Mouse (Mus musculus): ENCODE data around the gene Phactr2. TPM values are rescaled to one million over a fixed set of nuclear protein-coding genes. Genes with fewer than 3 reads are reported as not detected.
A peak's percentile ranks its signal among the peaks of the same experiment; 100 is the strongest.

Gene Phactr2
- polyA plus RNA-seq, 1 experiment from 2014 or later, result 55.5 TPM

DNA sequence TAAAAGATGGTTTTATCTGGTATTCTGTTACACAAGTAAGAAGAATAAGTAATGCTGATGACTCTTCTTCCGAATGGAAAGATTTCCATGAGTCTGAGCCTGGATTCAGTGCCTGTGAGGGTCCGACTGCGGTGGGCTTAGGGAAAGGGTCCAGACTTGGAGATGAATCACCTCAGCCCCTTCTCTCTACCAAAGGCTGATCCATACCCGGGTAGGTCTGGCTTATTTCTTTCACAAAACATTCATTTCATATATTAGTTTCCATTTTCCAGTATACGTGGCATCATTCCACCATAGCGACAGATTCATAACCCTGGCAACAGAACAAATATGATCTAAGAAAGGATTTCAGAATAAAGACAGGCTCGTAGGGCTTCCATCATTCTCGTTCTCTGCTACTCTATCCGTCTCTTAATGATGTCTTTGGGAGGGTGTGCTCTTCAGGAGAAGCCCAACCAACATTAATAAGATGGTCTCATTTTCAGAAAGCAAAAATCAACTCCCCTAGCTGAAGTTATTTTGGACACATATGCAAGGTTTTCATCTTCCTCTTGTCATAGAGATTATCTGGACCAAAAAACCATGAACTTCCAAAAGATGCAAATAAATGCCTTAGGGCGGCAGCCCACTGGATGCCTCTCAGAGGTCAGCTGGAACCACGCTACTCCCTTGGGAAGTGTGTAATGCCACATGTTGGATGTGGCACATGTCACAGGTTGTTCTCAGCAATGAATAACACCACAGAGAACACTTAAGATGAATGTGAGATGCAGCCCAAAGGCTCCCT, 110.5 kb downstream of the Phactr2 start:
- no peak overlapping the region for H3K4me2 ChIP-seq (ENCODE audit: low read depth, low read length)
- peaks cover 7% of the 10 kb centered on the region for H3K4me1 ChIP-seq (ENCODE audit: control insufficient read depth, insufficient read depth, low read length)
- no peak for ATAC-seq (replicated peaks; ENCODE audit: extremely low read depth, insufficient read depth, low FRiP score)
- H3K36me3 ChIP-seq (ENCODE audit: control insufficient read depth, insufficient read depth), result no peaks in the 10 kb centered on the region
- 72% methylated on average over 11 of the region's 11 CpGs for WGBS
- H3K27me3 ChIP-seq (ENCODE audit: control insufficient read depth, insufficient read depth, low read length), result no peaks in the 10 kb centered on the region
- 0 out of 2 replicates have a peak, but pooled peaks cover 2% of the 10 kb centered on the region for H3K9me3 ChIP-seq (replicated peaks; ENCODE audit: control insufficient read depth, low read length)
- H3K4me3 ChIP-seq (ENCODE audit: low read length), result no peak overlapping the region
- H3K9ac ChIP-seq (ENCODE audit: low read length), result no peak overlapping the region
- H3K27ac ChIP-seq (ENCODE audit: low read length), result peak overlapping the region; percentile 49

- H3K27me3 ChIP-seq (ENCODE audit: control insufficient read depth, insufficient read depth, low read length), result no peaks in the 10 kb centered on the region
Measured at GRCm38 (mm10) chr10:13360913-13361312, 113.3 kb downstream of the Phactr2 start.

DNA sequence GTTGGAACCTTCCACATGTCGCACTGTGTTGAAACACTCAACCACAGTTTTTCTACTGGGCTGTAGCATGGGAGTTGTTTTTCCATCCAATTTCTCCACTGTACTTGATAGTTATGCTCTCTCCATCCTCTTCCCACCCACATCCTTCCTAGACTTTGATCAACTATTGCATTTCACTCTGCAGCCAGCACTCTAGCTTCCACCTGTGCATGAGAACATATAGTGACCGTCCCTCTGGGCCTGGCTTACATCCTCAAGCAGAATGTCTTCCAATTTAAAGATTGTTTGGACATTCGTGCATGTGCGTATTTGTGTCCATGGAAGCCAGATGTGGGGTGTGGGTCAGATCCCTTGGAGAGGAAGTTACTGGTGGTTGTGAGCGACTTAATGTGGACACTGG, 114.4 kb downstream of the Phactr2 start:
- no peak for ATAC-seq (replicated peaks; ENCODE audit: extremely low read depth, insufficient read depth, low FRiP score)
- H3K9ac ChIP-seq (ENCODE audit: low read length), result no peak overlapping the region
- H3K4me2 ChIP-seq (ENCODE audit: low read depth, low read length), result no peak overlapping the region
- no peaks in the 10 kb centered on the region for H3K27me3 ChIP-seq (ENCODE audit: control insufficient read depth, insufficient read depth, low read length)
- peak overlapping the region; percentile 74 for H3K27ac ChIP-seq (ENCODE audit: low read length)
- no peaks in the 10 kb centered on the region for H3K9me3 ChIP-seq (replicated peaks; ENCODE audit: control insufficient read depth, low read length)
- 85% methylated on average over 5 of the region's 5 CpGs for WGBS
- H3K4me3 ChIP-seq (ENCODE audit: low read length), result no peak overlapping the region
- H3K36me3 ChIP-seq (ENCODE audit: control insufficient read depth, insufficient read depth), result no peaks in the 10 kb centered on the region
- peaks cover 16% of the 10 kb centered on the region for H3K4me1 ChIP-seq (ENCODE audit: control insufficient read depth, insufficient read depth, low read length)

More at GRCm38 (mm10) chr10:13360913-13361312, 113.3 kb downstream of the Phactr2 start:
- Histone ChIP-seq H3K4me2 (ENCODE audit: low read depth, low read length) (no peak overlapping the region), H3K4me3 (ENCODE audit: low read length) (no peak overlapping the region), H3K9ac (ENCODE audit: low read length) (no peak overlapping the region), H3K4me1 (ENCODE audit: control insufficient read depth, insufficient read depth, low read length) (peaks cover 14% of the 10 kb centered on the region), H3K27ac (ENCODE audit: low read length) (no peak overlapping the region), H3K36me3 (ENCODE audit: control insufficient read depth, insufficient read depth) (no peaks in the 10 kb centered on the region), H3K9me3 (replicated peaks; ENCODE audit: control insufficient read depth, low read length) (0 out of 2 replicates have a peak, but pooled peaks cover 2% of the 10 kb centered on the region)
- no peak for ATAC-seq (replicated peaks; ENCODE audit: extremely low read depth, insufficient read depth, low FRiP score)

DNA sequence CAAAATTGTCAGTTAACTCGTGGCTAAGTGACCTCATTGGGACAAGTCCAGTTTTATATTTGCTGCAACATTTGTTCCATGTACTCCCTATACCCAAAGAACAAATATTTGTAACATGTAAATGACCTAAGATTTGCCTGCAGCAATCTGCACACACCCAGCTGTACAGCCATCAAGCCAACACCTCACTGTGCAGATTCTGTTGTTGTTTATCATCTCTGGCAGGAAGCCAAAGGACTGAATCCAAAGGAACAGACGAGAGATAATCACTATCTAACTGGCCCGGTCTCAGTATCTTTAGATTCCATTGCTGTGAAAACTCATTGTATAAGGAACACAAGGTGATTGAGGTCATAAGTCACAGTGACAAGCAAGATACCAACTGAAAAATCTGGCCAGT, 115.5 kb downstream of the Phactr2 start:
- Histone ChIP-seq H3K9me3 (replicated peaks; ENCODE audit: control insufficient read depth, low read length) (no peaks in the 10 kb centered on the region), H3K9ac (ENCODE audit: low read length) (no peak overlapping the region), H3K36me3 (ENCODE audit: control insufficient read depth, insufficient read depth) (no peaks in the 10 kb centered on the region), H3K4me3 (ENCODE audit: low read length) (no peak overlapping the region), H3K27me3 (ENCODE audit: control insufficient read depth, insufficient read depth, low read length) (no peaks in the 10 kb centered on the region), H3K4me2 (ENCODE audit: low read depth, low read length) (peak overlapping the region; percentile 9; the same call in 1 of the 2 replicates), H3K27ac (ENCODE audit: low read length) (peak overlapping the region; percentile 75), H3K4me1 (ENCODE audit: control insufficient read depth, insufficient read depth, low read length) (peaks cover 12% of the 10 kb centered on the region)
- peak; percentile 80 for ATAC-seq (replicated peaks; ENCODE audit: extremely low read depth, insufficient read depth, low FRiP score)
- 6% methylated on average over 3 of the region's 3 CpGs for WGBS

GRCm38 (mm10) chr10:13346609-13347290, 127.5 kb downstream of the Phactr2 start:
- H3K9ac ChIP-seq (ENCODE audit: low read length), result no peak overlapping the region
- H3K4me3 ChIP-seq (ENCODE audit: low read length), result no peak overlapping the region
- H3K4me2 ChIP-seq (ENCODE audit: low read depth, low read length), result no peak overlapping the region
- H3K27me3 ChIP-seq (ENCODE audit: control insufficient read depth, insufficient read depth, low read length), result no peaks in the 10 kb centered on the region
- ATAC-seq (replicated peaks; ENCODE audit: extremely low read depth, insufficient read depth, low FRiP score), result no peak
- no peaks in the 10 kb centered on the region for H3K36me3 ChIP-seq (ENCODE audit: control insufficient read depth, insufficient read depth)
- H3K9me3 ChIP-seq (replicated peaks; ENCODE audit: control insufficient read depth, low read length), result no peaks in the 10 kb centered on the region
- no peak overlapping the region for H3K27ac ChIP-seq (ENCODE audit: low read length)
- 63% methylated on average over 5 of the region's 5 CpGs for WGBS
- peaks cover 2% of the 10 kb centered on the region; the same call in 1 of the 2 replicates for H3K4me1 ChIP-seq (ENCODE audit: control insufficient read depth, insufficient read depth, low read length)

DNA sequence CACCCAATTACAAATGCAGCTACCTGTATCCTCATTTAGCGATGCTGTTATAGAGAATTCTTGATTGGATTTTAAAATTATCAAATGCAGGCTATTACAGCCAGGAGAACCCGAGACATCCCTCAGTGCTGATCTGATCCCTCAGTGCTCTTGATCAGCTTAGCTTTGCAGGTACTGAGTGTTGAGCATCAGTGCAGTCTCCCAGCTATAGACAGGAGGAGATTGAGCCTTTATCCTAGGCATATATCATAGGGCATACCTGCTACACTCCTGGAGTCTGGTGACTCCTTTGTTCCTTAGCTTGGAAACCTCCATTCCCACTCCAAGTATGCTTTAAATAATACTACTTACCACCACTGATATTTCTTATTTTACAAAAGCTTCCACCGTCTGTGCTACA, 133.6 kb downstream of the Phactr2 start:
- no peaks in the 10 kb centered on the region for H3K36me3 ChIP-seq (ENCODE audit: control insufficient read depth, insufficient read depth)
- no peaks in the 10 kb centered on the region for H3K9me3 ChIP-seq (replicated peaks; ENCODE audit: control insufficient read depth, low read length)
- H3K27me3 ChIP-seq (ENCODE audit: control insufficient read depth, insufficient read depth, low read length), result no peaks in the 10 kb centered on the region
- no peak overlapping the region for H3K9ac ChIP-seq (ENCODE audit: low read length)
- no peak overlapping the region for H3K4me2 ChIP-seq (ENCODE audit: low read depth, low read length)
- no peak overlapping the region for H3K4me3 ChIP-seq (ENCODE audit: low read length)
- no peak for ATAC-seq (replicated peaks; ENCODE audit: extremely low read depth, insufficient read depth, low FRiP score)
- peaks cover 4% of the 10 kb centered on the region; the same call in 1 of the 2 replicates for H3K4me1 ChIP-seq (ENCODE audit: control insufficient read depth, insufficient read depth, low read length)
- H3K27ac ChIP-seq (ENCODE audit: low read length), result no peak overlapping the region
- 89% methylated on average over 3 of the region's 3 CpGs for WGBS

- WGBS, result 53% methylated on average over 4 of the region's 4 CpGs
- no peaks in the 10 kb centered on the region for H3K27me3 ChIP-seq (ENCODE audit: control insufficient read depth, insufficient read depth, low read length)
- no peaks in the 10 kb centered on the region for H3K36me3 ChIP-seq (ENCODE audit: control insufficient read depth, insufficient read depth)
- H3K4me2 ChIP-seq (ENCODE audit: low read depth, low read length), result no peak overlapping the region
- H3K9ac ChIP-seq (ENCODE audit: low read length), result no peak overlapping the region
- no peak overlapping the region for H3K27ac ChIP-seq (ENCODE audit: low read length)
- no peak for ATAC-seq (replicated peaks; ENCODE audit: extremely low read depth, insufficient read depth, low FRiP score)
- H3K4me1 ChIP-seq (ENCODE audit: control insufficient read depth, insufficient read depth, low read length), result peaks cover 4% of the 10 kb centered on the region; the same call in 1 of the 2 replicates
- no peaks in the 10 kb centered on the region for H3K9me3 ChIP-seq (replicated peaks; ENCODE audit: control insufficient read depth, low read length)
- H3K4me3 ChIP-seq (ENCODE audit: low read length), result no peak overlapping the region
Measured at GRCm38 (mm10) chr10:13336964-13337363, 137.2 kb downstream of the Phactr2 start.

- Histone ChIP-seq H3K4me3 (ENCODE audit: low read length) (no peak overlapping the region), H3K9ac (ENCODE audit: low read length) (no peak overlapping the region), H3K9me3 (replicated peaks; ENCODE audit: control insufficient read depth, low read length) (no peaks in the 10 kb centered on the region), H3K36me3 (ENCODE audit: control insufficient read depth, insufficient read depth) (no peaks in the 10 kb centered on the region), H3K27ac (ENCODE audit: low read length) (no peak overlapping the region), H3K4me1 (ENCODE audit: control insufficient read depth, insufficient read depth, low read length) (peaks cover 4% of the 10 kb centered on the region), H3K4me2 (ENCODE audit: low read depth, low read length) (no peak overlapping the region), H3K27me3 (ENCODE audit: control insufficient read depth, insufficient read depth, low read length) (no peaks in the 10 kb centered on the region)
- WGBS, result 86% methylated on average over 6 of the region's 6 CpGs
- ATAC-seq (replicated peaks; ENCODE audit: extremely low read depth, insufficient read depth, low FRiP score), result no peak
Measured at GRCm38 (mm10) chr10:13335814-13336213, 138.4 kb downstream of the Phactr2 start.

- Histone ChIP-seq H3K4me1 (ENCODE audit: control insufficient read depth, insufficient read depth, low read length) (peaks cover 4% of the 10 kb centered on the region), H3K9me3 (replicated peaks; ENCODE audit: control insufficient read depth, low read length) (no peaks in the 10 kb centered on the region), H3K27ac (ENCODE audit: low read length) (no peak overlapping the region), H3K4me2 (ENCODE audit: low read depth, low read length) (no peak overlapping the region), H3K4me3 (ENCODE audit: low read length) (no peak overlapping the region), H3K27me3 (ENCODE audit: control insufficient read depth, insufficient read depth, low read length) (no peaks in the 10 kb centered on the region), H3K36me3 (ENCODE audit: control insufficient read depth, insufficient read depth) (no peaks in the 10 kb centered on the region), H3K9ac (ENCODE audit: low read length) (no peak overlapping the region)
- ATAC-seq (replicated peaks; ENCODE audit: extremely low read depth, insufficient read depth, low FRiP score), result no peak
- 75% methylated on average over 6 of the region's 6 CpGs for WGBS
Measured at GRCm38 (mm10) chr10:13335347-13335746, 138.9 kb downstream of the Phactr2 start.
